Mouse (Mus musculus): ENCODE results near the gene Ghrl.

DNA sequence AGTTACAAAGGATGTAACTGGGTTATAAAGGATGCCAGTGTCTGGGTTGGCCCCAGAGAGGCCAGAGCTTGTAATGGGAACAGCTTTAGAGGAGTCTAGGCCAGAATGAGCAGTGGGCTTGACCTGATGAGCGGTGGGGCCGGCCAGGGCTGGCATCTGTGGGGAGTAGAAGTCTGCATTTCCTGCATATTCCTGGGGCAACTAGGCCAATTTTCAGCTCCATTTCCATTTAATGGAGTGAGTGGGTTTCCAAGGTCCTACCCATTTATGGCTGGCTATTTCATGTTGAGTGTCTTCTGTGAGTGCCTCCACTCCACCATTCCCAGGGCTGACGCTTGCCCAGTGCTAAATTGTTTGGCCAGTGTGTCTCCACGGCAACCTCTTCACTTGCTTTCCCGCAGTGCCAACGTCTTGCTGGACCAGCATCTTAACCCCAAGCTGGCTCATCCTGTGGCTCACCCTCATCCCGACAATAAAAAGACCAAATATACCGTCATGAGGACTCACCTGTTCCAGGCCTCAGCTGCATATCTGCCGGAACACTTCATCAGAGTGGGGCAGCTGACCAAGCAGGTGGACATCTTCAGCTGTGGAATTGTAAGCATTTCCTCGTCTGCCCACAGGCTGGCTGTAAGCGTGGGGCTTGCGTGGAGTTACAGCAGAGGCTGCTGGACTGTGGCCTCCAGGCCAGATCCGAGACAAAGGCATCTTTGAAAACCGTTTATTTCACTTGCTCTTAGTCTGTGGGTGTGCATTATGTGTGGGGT lies 41.3 kb downstream of the Ghrl start:
- TF ChIP-seq POLR2A (IDR thresholded peaks at IDR 0.05; ENCODE audit: borderline replicate concordance, extremely low read depth, low read depth, low read length) (no peak), CTCF (IDR thresholded peaks at IDR 0.05; ENCODE audit: insufficient read depth, low read length) (no peak)

Measured in lung, adult 2 months (tissue).